Mouse (Mus musculus) spleen, postnatal 4 days (tissue): ENCODE data around the gene Trank1.

Source experiments
- DNase-seq, 2 experiments: peaks; one replicate each; pipeline ENCODE4 v3.0.0; 2022; ENCODE audit warnings: low spot score in 2 of 2

Trank1 gene

GRCm38 (mm10) chr9:111311031-111311842 is at the start of gene Trank1:
TSS of gene Trank1 (plus strand) at chr9:111311739.
- DNase-seq: peak in 1 of 2 experiments; percentile 62

GRCm38 (mm10) chr9:111267998-111268397 is 43.5 kb upstream of the Trank1 start:
- DNase-seq: no peak

GRCm38 (mm10) chr9:111270606-111271005 is 40.9 kb upstream of the Trank1 start:
- no peak for DNase-seq

DNA sequence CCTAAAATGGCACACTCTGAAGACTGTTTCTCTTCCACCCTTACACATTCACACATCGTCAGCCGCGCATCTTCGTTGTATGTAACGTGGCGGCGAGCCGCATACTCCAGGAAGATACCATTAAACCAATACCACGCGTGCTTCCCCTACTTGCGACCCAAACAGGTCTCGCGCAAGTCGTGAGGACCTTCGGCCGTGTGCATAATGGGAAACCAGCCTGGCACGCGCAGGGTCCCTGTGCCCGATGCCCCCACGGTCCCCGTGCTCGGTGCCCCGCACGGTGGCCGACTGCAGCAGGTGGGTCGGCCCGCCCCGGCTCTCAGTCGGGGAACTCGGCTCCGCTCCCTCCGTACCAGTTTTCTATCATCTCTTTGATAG is 40.5 kb upstream of the Trank1 start:
- no peak for DNase-seq

DNA sequence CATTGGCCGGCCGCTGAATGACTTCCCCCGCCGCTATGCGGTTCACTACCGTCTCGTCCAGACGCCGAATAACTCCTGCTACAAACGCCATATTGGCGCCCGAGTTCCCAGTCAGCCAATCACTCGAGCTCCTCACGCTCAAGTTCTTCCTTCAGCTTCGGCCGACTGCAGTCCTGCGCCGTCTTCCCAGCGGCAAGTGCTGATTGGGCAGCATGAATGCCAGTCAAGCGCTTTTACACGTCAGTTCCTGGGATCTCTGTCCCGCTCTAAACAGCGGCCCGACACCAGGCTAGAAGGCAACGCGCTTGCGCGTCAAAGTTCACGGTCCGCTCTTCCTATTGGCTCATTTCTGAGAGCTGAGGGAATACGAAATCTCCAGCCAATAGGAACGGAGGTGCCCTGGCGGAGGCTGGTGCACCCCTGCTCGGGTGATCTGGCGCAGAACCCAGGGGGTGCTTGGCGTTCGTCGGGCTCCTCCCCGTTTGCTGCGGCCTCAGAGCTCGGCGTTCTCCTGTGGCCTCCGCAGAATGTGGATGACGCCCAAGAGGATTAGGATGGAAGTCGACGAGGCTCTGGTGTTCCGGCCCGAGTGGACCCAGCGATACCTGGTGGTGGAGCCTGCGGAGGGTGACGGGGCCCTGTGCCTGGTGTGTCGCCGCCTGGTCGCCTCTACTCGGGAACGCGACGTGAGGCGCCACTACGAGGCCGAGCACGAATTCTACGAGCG is 39.9 kb upstream of the Trank1 start, which contains the start of the genes Mlh1 and Epm2aip1:
Gene Mlh1, minus strand, starts transcription at position 358 of the 727 bp plus-strand sequence.
Gene Epm2aip1, plus strand, starts transcription at position 496 of the 727 bp plus-strand sequence.
- peak; percentile 98 to 99 for DNase-seq

- DNase-seq: no peak
These were observed 39.2 kb upstream of the Trank1 start for GRCm38 (mm10) chr9:111272356-111272755.

- no peak for DNase-seq
These were observed 38.3 kb upstream of the Trank1 start for GRCm38 (mm10) chr9:111272996-111273785.

DNA sequence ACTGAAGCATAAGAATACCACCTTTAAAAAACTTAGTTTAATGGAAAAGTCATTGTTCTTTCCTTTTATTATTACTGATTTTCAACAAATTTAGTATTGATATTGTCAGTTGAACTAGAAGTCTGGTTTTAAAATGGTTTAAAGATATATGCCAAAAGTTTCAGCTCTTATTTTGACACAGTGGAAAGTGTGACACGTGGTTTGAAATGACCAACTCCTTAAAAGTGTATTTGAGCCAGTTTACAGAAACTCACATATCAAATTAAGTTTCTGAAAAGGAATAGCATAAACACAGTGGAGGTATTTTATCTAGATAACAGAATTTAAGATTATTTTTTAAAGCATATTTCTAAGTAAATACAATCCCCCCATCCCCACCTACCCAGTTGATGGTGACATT is 37.6 kb upstream of the Trank1 start:
- DNase-seq: no peak

DNA sequence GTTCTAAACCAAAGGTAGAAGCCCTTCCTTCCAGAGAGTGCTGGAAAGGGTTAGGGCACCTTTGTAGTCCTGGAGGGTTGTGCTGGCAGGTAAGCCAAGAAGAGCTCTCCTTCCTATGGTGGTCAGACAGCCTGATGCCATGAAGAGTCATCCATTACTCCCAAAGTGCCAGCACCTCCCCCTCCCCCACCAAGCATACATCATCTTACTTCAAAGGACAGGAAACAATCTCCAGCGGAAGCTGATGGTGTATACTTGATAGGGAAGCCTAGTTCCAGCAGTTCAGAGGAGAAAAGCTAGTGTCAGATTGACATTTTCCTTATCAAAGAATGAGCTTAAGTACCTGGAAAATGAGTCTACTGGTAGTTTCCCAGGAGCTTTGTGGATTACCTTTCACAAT is 36.4 kb upstream of the Trank1 start:
- no peak for DNase-seq

- DNase-seq: no peak
These were observed 26.5 kb upstream of the Trank1 start for GRCm38 (mm10) chr9:111285061-111285460.

- no peak for DNase-seq
These were observed 25.9 kb upstream of the Trank1 start for GRCm38 (mm10) chr9:111285676-111286075.

GRCm38 (mm10) chr9:111286468-111286867 is 25.1 kb upstream of the Trank1 start:
- DNase-seq: no peak

- DNase-seq: no peak
These were observed 23.6 kb upstream of the Trank1 start for GRCm38 (mm10) chr9:111287956-111288355.

DNA sequence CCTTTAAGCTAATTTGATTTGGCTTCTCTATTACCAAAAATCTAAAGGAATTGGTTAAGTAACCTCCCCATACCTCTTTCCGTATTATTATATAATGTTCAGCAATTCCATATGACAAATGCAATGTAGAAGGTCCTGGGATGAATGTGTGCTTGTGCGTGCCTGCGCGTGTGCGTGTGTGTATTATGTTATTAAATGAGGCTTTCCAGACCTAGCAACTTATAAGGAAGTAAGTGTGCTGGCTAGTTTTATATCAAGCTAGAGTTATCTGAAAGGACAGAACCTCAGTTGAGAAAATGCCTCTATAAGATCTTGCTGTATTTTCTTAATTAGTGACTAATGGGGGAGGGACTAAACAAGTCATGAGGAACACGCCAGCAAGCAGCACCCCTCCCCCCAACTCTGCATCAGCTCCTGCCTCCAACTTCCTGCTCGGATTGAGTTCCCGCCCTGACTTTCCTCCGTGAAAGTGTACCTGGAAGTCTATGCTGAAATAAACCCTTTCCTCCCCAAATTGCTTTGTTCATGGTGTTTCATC is 22.2 kb upstream of the Trank1 start:
- DNase-seq: no peak

DNA sequence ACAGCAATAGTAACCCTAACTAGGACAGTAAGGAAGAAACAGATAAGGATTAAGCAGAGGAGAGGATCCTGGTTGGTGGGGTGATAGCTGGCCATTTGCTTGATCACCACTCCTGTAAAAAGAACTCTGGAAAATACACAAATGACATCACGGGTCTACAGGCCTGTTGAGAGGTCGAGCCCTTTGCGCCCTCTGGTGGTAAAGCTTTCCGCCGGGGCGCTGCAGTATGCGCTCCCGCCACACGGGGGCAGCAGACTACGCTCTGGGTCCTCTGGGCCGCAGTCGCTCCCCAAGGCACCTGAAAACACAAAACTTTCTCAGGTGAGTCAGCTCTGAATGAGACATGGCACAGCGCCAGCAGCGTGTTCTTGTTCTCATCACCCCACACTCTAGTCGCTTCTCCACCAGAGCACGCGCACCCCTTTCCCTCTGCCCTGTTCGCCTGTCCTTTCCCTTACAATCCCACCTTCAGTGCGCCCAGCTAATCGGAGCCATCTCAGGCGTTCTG is 21.7 kb upstream of the Trank1 start:
- peak; percentile 82 to 97 for DNase-seq

GRCm38 (mm10) chr9:111290539-111291100 is 20.9 kb upstream of the Trank1 start:
- DNase-seq: no peak

DNA sequence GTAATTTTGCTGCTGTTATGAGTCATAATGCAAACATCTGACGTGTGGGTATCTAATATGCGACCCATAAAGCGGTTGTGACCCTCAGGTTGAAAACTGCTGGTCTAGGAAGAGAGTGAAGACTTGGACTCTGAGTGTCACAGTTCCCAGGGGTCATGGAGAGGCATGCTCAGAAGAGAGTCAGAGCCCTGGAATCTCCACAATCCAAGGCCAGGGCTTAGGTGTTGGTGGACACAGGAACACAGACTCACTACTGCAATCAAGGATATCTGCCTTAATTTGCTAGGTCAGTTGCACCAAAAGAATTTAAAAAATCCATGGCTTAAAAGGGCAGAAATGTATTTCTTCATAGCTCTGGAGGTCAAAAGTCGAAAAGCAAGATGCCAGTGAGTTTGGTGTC is 18.3 kb upstream of the Trank1 start:
- no peak for DNase-seq

- DNase-seq: no peak
These were observed 16.6 kb upstream of the Trank1 start for GRCm38 (mm10) chr9:111294911-111295310.

DNA sequence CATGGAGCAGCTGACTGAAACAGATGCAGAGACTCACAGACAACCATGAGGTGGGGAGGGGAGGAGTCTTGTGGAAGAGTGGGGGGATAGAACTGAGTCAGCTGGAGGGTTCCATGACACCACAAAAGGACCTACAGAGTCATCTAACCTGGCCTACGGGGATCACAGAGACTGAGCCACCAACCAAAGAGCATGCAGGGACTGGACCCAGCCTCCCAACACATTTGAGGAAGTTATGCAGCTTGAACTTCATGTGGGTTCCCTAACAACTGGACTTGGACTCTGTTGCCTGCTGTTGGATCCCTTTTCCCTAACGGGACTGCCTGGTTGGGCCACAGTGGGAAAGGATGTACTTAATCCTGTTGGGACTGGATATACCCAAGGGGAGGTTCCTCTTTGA is 16.2 kb upstream of the Trank1 start:
- DNase-seq: no peak

DNA sequence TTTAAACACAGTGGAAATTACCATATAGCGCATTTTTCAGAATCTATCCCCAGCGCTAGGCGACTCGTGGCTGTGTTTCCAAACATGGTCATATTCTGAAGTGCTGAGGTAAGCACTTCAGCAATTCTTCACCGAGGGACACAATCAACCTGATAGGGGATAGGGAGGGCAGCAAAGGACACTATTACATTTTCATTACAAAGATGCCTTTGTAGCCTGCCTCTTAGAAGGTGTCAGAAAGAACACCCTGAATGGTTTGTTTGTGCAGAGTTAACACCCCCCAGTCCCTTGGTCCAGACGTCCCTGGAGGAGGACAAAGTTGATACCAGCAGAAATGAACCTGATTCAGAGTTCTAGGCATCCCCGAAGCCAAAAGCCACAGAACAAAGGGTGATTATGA is 15.1 kb upstream of the Trank1 start:
- no peak for DNase-seq

DNA sequence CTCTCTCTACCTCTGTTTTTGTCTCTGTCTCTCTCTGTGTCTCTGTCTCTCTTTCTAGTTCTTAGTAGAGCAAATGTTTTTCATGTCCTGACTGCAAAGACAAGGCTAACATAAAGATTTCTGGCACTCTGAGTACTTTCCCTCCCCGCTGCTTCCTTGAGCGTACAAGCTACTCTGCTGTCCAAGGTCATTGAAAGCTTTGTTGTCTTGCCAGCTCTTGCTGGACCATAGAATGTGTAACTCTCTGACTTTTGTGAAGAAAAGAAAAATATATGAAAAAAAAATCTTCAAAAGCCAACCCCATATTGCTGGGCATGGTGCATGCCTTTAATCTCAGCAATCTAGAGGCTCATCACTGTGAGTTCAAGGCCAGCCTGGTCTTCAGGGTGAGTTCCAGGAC is 12.9 kb upstream of the Trank1 start:
- no peak for DNase-seq
